Mouse (Mus musculus) 3T3-L1 (cell line): ENCODE measurements around the gene Pde1c.
A peak's percentile ranks its signal among the peaks of the same experiment; 100 is the strongest.

Source experiments
- DNase-seq: peaks from one replicate; pipeline ENCODE4 v3.0.0-alpha.2; 2015; ENCODE audit warnings: low read depth, low spot score

Pde1c gene

DNA sequence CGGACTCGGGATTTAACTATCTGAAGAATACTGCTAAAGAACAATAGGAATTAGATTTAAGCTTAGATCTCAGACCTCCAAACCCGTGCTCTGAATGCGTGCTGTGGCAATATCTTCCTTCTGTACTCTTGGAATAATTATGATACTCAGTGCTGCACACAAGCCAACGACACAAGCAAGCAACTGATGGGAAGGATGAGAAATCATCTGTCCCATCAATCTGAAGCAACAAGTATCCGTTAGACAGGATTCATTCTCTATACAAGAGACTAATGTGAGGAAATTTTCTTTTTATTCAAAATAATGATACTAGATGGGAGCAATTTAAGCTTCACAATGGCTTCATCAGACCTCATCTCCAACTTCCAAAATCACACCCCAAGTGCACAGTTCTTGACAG is 237.5 kb downstream of the Pde1c start:
- no peak for DNase-seq

DNA sequence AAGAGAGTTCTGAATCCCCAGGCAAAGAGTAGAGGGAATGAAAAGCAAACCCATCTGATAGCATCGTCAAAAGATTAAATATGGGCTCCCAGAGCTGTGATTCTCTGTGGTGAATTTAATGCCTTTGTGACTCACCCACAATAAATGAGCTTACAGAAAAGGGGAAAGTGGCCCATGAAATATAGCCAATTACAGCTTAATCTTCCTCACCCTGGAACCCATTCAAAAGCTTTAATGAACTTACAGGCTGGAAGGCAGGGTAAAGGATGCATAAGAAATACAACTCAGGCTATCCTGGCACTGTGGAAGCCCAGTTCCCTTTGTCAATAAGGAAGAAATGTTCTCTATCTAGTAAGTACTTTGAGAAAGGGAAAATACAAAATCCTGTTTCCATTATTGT is 240.8 kb downstream of the Pde1c start:
- no peak for DNase-seq

DNA sequence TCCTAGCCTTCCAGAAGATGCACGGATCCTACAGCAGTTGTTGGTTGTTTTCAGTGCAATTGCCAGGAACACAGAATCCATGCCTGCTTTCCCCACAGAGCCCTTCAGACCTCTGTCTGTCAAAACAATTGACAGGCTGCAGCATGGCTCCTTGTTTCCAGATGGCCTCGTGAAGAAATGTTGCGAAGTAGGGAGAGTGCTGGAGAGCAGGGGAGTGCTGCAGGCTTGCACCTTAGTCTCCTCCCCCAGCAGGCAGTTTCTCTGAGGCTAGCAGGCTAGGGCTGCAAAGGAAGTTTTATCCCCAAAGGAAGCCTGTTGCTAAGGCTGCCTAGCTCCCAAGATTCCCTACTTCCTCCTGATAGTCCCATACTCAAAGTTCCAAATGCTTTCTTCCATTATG is 246.1 kb downstream of the Pde1c start:
- DNase-seq, result peak; percentile 5

DNA sequence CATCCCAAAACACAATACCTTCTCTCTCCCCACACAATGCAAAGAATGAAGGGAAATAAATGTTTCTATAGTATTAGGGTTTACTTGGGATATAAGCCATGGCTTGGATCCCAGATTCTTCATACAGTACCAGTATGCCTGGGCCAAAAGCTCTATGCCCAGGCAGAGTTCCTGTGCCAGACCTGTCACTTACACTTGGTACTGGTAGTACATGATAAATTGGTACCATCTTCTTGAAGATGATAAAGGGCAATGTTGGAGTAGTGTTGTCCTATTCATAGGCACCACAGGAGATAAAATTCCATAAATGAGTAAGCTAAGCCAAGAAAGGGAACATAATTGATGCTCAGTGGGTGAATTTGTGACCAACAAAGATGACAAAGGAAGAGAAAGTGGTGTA is 258.6 kb downstream of the Pde1c start:
- no peak for DNase-seq

DNA sequence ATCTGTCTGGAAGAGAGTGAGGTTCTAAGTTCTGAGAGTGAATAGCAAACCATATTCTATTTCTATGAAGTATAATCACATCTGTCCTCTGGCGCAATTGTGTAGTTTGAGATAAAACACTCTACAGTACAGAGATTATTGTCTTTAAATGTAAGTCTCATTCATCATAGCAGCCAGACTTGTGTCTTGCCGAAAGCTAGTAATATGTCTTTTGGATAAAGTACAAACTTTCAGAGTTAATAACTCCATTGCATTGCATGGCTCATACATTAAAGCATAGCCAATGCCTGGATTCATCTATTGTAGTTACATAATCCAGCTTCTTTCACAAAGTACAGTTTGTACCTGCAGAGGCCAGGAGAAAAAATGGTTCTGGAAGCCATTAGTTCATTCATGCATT is 262.8 kb downstream of the Pde1c start:
- DNase-seq, result no peak

DNA sequence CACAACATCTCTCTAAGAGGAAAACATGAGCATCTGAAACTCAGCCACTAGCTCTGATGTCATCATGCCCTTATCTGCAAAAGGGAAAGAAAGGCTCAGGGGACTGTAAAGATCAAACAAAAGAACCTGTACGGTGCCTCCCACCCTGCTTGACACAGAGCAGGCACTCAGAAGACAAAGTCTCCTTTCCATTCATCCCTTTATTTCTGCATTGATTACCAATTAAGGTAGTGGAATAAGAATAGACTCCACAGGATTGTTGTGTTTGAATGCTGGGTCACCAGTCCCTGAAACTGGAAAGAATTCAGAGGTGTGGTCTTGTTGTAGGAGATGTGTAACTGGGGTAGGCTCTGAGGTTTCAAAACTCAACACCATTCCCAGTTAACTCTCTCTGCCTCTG is 276.7 kb downstream of the Pde1c start:
- DNase-seq, result no peak

DNA sequence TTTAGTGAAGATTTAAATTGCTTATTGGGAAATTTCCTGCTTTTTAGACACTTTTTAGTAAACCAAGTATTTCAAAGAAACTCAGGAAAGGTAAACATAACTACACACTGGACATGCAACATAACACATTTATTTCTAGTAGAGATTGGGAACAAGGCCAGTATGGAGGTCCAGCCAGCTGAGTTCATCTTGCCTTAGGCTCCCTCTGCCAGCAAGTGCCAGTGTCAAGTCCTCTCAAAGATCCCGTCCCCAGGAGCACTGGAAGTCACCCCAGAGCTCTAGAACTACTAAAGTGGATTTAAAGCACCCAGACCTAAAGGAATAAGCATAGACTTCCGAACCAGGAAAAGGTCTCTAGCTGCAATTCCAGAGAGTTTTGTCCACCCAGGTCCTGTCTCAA is 279.6 kb downstream of the Pde1c start:
- no peak for DNase-seq

DNA sequence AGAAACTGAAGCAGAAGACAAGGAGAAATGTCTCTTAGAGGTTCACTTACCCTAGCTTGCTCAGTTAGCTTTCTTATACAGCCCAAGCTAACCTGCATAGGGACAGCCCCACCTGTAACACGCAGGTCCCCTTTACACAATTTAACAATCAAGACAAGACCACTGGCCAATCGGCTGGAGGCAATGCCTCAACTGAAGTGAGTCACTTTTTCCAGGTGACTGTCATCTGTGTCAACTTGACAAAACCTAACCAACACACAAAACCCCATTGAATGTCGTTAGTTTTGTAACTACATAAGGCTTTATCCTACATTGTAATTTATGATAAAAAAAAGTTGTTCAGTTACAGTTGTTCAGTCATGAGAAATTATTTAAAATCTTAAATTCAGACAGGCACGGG is 284.1 kb downstream of the Pde1c start:
- DNase-seq, result no peak

DNA sequence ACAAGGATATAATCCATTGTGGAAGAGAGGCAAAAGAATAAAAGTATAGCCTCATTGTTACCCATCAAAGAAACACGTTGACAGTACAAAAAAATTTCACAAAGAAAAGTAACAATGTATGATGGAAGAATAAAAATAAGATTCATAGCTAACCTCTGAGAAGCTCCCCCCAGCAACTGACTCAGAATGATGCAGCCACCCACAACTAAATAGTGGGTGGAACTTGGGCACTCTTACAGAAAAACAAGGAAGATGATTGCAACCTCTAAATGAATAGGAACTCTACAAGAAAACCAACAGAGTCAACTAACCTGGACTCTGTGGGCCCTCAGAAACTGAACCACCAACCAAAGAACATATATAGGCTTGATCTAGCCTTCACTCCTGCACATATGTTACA is 293.4 kb downstream of the Pde1c start:
- peak; percentile 16 for DNase-seq

DNA sequence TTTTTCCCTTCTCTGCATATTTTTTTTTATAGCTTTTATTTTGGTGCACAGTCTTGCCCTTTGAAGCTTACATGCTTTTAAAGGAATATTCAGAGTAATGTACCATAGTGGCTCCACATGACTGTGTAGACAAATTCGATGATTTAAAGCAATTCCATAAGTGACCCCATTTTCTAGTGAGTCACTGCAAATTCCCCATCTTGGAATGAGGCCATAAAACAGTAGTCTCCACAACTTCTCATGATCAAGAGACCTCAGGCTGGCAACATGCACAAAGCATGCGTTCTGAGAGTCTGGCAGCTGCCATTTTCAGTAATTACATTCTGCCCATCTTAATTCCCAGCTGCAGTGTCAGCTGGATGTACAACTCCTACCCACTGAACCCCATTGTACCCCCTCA is 297.2 kb downstream of the Pde1c start:
- peak; percentile 11 for DNase-seq

DNA sequence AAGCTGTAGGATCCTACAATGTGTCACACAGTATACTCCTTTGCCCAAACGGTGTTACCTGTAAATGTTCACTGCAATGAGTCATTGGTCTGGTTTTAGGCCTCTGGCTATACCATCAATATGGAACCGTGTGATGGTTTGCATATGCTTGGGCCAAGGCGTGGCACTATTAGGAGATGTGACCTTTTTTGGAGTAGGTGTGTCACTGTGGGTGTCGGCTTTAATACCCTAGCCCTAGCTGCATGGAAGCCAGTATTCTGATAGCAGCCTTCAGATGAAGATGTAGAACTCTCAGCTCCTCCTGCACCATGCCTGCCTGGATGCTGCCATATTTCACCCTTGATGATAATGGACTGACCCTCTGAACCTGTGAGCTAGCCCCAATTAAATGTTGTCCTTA is 304.4 kb downstream of the Pde1c start:
- no peak for DNase-seq

DNA sequence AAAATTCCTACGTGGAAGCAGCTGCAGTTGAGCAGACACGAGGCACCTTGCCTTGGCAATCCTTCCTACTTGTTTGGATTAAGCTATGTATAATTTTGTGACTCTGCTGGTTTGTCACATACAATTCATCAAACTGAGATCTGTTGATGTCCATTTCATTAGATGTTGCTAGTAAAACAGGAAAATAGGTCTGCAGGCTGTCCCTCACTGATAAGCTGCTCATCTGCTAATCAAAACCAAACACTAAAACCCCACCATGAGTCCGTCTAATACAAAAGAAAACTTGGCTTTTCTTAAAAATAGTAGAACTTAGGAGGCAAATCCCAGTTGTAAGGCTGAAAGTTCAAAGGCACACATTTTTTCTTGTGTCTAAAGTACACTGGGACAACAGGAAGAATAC is 308.8 kb downstream of the Pde1c start:
- no peak for DNase-seq

DNA sequence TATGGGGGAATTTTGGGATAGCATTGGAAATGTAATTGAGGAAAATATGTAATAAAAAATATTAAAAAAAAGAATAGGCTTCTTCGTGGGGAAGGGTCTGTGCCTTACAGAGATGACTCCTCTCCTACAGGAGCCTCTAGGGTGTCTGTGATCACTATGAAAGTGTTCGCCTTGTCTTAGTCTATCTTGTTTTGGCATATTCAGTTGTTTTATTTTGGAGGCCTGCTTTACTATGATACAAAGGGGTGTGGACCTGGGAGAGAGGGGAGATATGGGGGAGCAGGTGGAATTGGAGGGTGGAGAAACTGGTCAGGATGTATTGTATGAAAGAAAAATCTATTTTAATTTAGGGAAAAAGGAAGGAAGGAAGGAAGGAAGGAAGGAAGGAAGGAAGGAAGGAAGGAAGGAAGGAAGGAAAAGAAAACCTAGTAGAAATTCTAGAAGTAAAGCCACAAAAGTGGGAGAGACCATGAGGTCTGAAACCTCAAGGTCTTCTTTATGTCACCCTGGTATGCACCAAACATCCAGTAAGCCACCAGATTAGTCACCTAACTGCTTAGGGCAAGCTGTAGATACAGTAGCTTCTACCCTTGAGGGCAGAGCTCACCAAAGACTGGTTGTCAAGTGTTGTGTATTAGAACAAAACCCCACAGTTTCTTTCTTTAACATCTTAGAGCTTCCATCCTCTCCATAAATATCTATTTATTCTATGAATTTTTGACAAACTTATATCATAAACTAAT is 311.2 kb downstream of the Pde1c start:
- no peak for DNase-seq

DNA sequence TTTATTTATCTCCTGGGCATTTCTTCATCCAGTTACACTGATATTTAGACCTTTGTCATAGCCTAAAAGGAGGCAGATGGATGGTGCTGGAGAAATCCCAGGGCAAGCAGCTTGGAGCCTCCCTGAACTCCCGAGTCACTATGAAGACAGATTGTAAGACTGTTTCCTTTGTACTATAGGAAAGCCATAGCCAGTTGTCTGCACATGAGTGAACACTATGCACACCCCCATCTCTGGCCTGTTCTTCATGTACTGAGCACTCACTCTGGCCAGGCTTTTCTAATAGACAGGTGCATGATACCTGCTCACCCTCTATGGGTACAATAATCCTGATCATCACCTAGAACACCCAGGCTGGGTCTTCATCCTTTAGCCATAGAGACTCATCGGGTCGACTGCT is 318.8 kb downstream of the Pde1c start:
- DNase-seq, result no peak

DNA sequence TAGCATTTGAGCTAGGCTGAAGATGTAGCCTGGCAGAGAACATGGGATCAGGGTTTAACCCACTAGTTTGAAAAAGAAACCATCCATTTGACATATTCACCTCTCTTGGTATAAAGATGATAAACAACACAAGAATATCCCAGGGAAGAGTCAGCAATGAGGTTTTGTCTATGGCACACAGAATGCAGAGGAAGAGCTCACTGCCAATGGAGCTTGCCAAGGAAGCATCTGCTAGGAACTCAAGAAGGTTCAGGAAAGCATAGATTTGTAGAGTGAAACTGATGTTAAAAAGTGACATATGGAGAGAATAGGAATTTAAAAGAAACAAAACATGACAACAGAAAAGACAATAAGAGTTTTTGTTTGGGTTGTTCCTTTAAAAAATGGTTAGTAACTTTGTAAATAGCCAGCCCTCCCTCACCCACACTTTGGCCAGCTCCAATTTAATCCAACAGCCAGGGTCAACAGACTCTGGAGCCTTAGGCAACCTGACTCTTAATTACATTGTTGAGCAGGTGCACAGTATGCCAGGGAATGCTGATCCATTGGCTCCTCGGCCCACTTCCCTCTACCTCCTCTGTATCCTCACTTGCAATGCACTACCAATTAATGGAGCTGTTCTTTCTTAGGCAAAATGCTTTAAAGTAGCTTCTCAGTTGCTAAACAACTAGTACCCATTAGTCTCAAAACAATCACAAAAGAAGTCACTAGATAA is 377.3 kb downstream of the Pde1c start:
- DNase-seq, result no peak

DNA sequence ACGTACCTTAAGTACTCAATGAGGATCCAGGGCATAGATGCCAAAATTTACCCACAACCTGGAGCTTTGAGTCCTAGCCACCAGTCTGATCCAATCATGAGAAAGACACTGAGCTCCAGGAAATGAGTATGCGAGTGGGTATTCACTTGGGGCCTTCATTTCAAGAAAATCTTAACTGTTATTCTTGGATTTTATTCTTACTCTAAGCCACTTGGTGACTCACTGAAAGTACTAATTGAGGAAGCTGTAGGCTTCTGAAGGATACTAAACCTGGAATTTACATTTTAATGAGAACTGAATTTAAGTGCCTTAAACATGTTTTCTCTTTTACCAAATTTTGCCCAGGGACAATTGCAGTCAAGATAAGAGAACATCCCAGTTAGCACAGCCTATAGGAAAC is 392.4 kb downstream of the Pde1c start:
- DNase-seq, result no peak

DNA sequence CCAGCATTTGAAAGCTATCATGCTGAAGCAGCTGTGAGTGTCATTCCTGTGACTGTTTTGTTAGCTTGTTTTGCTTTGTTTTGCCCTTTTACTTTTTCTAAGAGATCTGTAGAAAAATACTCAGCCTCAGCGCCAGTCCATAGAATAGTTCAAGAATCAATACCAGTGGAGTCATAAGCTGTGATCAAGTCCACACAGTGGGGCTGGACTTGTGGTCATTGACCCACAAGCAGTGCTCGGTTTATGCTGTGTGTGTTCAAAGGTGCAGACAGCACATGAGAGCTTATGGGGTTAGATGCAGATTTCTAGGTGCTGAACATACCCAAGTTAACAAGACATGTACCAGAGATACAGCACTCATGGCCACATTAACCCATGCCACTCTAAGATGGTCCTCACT is 396.7 kb downstream of the Pde1c start:
- DNase-seq, result no peak

DNA sequence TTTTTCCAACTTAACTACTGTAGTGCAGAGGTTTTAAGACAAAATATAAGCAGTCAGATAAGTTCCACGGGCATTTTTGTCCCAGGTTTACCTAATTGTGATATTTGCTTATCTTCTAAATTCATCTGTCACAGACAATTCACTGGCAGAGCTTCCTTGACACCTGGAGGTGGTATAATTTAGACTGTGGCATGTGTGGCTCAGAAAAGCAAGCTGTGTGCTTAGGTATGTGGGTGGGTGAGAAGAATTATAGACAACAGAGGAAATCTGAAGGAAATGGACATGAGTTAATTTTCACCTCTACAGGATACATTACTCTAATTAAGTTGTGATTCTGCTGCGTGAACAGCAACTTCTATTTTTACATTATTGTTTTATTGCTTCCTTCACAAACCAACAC is 400.2 kb downstream of the Pde1c start:
- no peak for DNase-seq

DNA sequence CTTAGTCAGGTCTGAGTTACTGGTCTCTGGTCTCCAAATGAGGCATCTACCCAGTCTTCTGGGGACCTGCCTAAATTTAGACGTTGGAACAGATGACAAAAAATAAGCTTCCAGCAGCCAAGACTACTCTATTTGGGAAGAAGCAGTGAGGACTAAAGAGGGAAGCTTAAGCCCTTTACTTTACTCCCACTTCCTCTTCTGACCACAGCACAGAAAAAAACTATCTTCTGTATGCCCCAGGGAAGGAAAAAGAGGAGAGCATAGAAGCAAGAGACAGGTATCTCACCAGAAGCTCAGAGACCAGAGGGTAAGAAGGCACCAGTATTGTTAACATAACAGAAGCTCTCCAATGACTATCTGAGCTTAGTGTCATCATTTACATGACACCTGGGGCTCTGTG is 410.7 kb downstream of the Pde1c start:
- DNase-seq, result no peak

DNA sequence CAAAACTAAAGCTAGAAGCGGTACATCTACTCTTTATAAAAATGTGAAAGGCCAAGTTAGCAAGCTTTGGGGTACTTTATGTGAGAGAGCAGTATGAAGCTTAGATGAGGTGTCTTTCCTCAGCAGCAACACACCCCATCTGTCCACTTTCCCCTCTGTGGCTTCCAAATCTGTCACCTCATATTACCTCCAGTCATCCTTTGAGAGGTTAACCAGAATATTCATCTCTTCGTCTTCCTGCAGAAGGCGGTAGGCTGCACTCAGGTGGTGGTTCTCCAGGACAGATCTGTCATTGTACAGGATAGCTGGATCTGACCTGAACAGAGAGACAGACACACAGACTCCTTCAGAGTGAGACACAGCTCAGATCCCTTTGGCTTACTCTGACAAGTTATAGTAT is 412.1 kb downstream of the Pde1c start:
- no peak for DNase-seq

DNA sequence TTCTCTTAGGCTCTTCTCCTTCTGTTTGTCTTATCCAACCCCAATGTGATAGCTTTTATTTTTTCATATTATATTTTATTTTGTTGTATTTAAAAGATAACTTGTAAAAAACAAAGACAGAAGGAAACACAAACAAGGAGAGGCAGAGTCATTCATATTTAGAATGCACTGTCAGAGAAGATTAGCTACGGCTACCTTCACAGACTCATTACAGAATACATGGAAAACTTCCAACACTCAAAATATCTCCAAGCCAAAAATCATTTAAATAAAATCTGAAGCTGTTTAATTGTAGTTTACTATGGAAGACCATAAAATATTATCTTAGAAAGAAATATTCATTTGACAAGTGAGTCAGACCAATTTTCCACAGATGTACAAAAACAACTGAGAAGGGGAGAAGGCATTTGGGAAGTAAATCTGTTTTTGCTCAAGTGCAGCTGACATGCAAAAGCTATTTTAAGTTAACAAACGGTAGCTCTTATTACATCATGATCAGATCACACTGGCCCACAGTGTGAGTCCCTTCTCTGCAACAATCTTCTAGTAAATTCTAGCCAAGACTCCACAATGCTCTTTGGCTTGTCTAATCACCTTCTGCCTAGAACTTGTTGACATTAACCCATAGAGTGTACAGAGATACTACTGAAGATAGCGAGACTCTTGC is 438.3 kb downstream of the Pde1c start:
- DNase-seq, result peak; percentile 5

DNA sequence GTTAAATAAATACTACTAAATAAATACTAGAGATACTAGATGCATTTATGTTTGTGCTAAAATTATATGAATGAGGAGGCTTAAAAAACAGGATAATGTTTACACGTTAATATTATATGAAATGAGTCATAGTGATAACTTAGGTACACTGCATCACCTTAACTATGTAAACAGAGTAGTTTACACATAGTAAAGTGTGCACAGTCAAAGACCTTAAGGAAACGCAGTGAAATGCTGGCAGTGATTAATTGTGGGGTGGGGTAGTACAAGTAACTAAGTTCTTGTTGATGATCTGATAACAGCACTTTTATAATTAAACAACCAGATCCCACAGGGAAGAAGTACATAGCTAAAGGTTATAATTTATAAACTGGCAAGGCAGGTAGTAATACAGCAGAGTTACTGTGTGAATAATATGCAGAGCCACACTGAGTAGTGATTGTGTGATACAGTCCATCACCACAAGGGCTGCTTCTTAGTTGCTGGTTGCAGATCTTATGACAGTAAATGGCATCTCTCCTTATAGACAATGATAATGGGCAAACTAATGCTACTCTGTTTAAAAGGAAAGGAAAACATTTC is 469.3 kb downstream of the Pde1c start:
- no peak for DNase-seq

DNA sequence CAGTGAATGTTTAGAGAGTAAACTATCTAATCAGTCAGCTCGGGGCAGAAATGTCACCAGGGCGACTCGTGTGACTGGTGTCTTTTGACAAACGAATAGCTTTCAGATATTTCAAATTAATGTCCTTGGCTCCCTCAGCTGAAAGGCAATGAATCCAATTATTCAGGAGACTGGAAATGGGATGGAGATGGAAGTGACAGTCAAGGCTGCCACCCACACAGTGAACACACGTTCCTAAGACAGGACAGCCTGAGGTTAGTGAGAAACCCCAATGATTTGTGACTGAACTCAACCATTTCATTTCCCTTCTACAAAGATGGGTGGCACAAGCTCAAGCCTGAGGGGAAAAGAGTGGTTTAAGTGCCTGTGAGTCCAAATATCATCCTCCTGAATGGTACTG is 470.5 kb downstream of the Pde1c start:
- DNase-seq, result no peak
